Mouse (Mus musculus) thymus, adult 2 months (tissue): ENCODE measurements at regions not wholly inside any gene's neighbourhood (a gene's known extent, or its start where the extent isn't known, plus 50 kb on each side); places are given as distances from the start of the nearest gene placed in this dataset.

Experiments
- CTCF ChIP-seq: fragments of 200-500 bp; IDR thresholded peaks from 2 replicates; pipeline ENCODE4 v1.5.1; 2012; ENCODE audit warnings: mild to moderate bottlenecking, control low read depth, low read length, moderate library complexity, borderline replicate concordance; ENCODE audit not compliant: control insufficient read depth, poor library complexity, insufficient read depth; ENCODE audit errors: extremely low read depth
- POLR2A ChIP-seq: fragments of 200-500 bp; IDR thresholded peaks from 2 replicates; pipeline ENCODE4 v1.6.1; 2012; ENCODE audit warnings: mild to moderate bottlenecking, low read length, control low read depth, moderate library complexity; ENCODE audit not compliant: control insufficient read depth, poor library complexity, insufficient read depth; ENCODE audit errors: extremely low read depth

DNA sequence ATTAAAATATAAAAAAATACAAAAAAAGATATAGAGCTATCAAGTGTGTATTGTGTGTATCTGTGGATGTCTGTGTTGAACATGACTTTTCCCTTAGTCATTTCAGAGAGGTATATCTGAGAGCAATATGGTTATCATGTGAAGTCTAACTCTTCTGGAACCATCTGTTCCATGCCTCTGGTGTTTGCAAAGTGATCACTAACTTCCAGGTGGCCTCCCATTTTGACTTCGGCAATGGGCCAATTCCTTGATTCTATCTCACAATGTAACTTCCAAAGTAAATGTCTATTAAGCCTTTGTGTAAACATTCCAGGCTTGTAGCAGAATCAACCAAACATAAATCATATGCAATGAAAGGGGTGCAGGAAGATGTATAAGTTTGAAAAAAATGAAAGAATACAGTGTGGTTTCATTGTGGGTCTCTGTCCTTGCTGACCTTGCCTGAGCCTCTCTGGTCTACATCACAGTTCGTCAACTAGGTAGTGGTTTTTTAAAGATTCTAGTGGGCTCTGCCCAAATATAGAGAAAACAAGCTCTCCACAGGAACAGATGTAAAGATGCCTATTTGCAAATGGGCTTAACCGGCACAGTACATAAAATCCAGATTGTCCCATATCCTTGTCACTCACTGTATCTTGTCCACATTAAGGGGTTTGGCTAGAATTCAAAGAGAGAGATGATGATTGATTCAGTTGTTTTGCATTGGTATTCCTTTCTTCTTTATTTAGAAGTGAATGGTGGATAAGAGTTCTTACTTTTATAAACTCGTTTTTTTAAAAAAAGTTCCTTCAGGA, 185.2 kb upstream of the Jag1 start:
- TF ChIP-seq POLR2A, result no peak
- no peak for TF ChIP-seq CTCF
